Mouse (Mus musculus) kidney, postnatal 0 days (tissue): Measurements from ENCODE around the gene Sertad4. TPM values are rescaled to one million over a fixed set of nuclear protein-coding genes. Genes with fewer than 3 reads are reported as not detected.

ENCODE experiments used
- ATAC-seq: fragments of 200-750 bp; cut with Nextera tagmentation; replicated peaks from 2 replicates; pipeline ENCODE4 v1.8.0; 2017; ENCODE audit warnings: low read depth, moderate number of reproducible peaks, moderate TSS enrichment, moderate library complexity; ENCODE audit not compliant: low FRiP score
- DNase-seq: peaks from one replicate; pipeline ENCODE4 v3.0.0-alpha.2; 2016; ENCODE audit warnings: low spot score
- H3K27ac ChIP-seq: fragments of 300-500 bp; sonication (generic); 2 replicates; pipeline ENCODE4 v1.5.1; 2014; ENCODE audit warnings: mild to moderate bottlenecking
- H3K27me3 ChIP-seq: fragments of 300-500 bp; sonication (generic); 2 replicates; pipeline ENCODE4 v1.6.1; 2014; ENCODE audit warnings: low read length, mixed read lengths; ENCODE audit not compliant: insufficient read depth
- H3K36me3 ChIP-seq: fragments of 300-500 bp; sonication (generic); 2 replicates; pipeline ENCODE4 v1.6.1; 2014; ENCODE audit warnings: low read length, mixed read lengths; ENCODE audit not compliant: insufficient read depth
- H3K4me1 ChIP-seq: fragments of 300-500 bp; sonication (generic); replicated peaks from 2 replicates; pipeline ENCODE4 v1.6.1; 2014; ENCODE audit warnings: antibody characterized with exemption, low read length, mixed read lengths; ENCODE audit not compliant: insufficient read depth
- H3K4me2 ChIP-seq: fragments of 300-500 bp; sonication (generic); 2 replicates; pipeline ENCODE4 v1.6.1; 2014; ENCODE audit warnings: mild to moderate bottlenecking, low read length, moderate library complexity, mixed read lengths
- H3K4me3 ChIP-seq: fragments of 300-500 bp; sonication (generic); replicated peaks from 2 replicates; pipeline ENCODE4 v1.5.1; 2014; ENCODE audit warnings: low read depth, low read length
- H3K9ac ChIP-seq: fragments of 300-500 bp; sonication (generic); 2 replicates; pipeline ENCODE4 v1.6.1; 2014; ENCODE audit warnings: low read depth, low read length
- H3K9me3 ChIP-seq: fragments of 300-500 bp; sonication (generic); replicated peaks from 2 replicates; pipeline ENCODE4 v1.6.1; 2016; ENCODE audit warnings: low read length, inconsistent platforms, mixed read lengths
- CTCF ChIP-seq: IDR thresholded peaks from 2 replicates; pipeline ENCODE4 v1.5.1; 2016; ENCODE audit warnings: antibody characterized with exemption, low read depth, mild to moderate bottlenecking, moderate library complexity
- WGBS: fragments of 180-500 bp; shearing (Covaris S2); extraction: QIAGEN DNeasy Blood & Tissue Kit; methylation state at CpG from one replicate; pipeline ENCODE4 v1.1.7; 2014; 5-methylcytosine and 5-hydroxymethylcytosine counted together
- polyA plus RNA-seq: library from polyadenylated mRNA; unstranded; fragments of >200 nt; fragmentation: Nextera tagmentation; extraction: Ambion mirVana; gene quantifications from 2 replicates; pipeline ENCODE4 v1.2.1, GENCODE M21; 2015

Sertad4 gene
- polyA plus RNA-seq, 1 experiment from 2014 or later: 20.0 TPM

DNA sequence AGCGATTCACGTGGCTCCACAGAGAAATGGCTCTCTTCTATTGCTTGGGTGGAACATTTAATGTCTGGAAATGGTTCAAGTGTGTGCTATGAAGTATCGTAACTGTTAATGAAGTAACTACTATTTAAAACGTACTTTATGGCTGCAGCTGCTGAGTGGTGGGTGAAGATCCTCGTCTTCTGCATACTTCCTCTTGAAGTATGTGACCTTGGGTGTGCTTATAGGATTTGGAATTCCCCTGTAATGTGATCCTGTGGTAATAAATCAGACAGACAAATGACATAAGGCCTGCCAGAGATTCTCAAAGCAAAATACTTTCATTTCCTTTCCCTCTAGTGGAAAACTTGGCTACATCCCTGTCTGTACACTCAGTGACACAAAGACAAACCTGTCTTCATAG lies 5.9 kb downstream of the Sertad4 start:
- 58% methylated on average over 5 of the region's 5 CpGs for WGBS

DNA sequence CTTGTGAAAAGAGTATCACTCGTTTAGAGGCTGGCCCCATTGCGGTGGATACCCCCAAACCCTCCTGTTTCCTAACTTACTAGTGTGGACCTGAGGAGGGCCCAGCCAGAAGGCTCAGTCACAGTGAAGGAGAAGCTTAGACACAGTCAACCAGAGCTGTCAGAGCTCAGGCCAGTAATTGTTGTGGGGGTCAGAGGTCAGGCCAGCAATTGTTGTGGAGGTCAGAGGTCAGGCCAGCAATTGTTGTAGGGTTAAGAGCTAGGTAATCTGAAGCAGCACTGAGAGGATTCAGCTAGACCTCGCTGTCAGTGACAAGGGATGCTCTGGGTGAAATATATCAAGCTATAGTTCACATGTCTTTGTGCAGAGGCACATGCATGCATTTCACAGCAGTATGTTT lies 8.3 kb downstream of the Sertad4 start:
- 63% methylated on average over 3 of the region's 3 CpGs for WGBS
- no peak for TF ChIP-seq CTCF

More for the DNA sequence above, 5.9 kb downstream of the Sertad4 start:
- Histone ChIP-seq H3K4me3 (no peak overlapping the region), H3K27ac (no peak overlapping the region), H3K4me1 (no peaks in the 10 kb centered on the region; the same call in 1 of the 2 replicates), H3K9ac (no peak overlapping the region), H3K36me3 (peaks cover 16% of the 10 kb centered on the region; the same call in 1 of the 2 replicates), H3K4me2 (no peak overlapping the region), H3K27me3 (no peaks in the 10 kb centered on the region), H3K9me3 (no peaks in the 10 kb centered on the region)
- no peak; the same call in 1 of the 2 replicates for TF ChIP-seq CTCF
- DNase-seq (peak; percentile 69), ATAC-seq (no peak)

DNA sequence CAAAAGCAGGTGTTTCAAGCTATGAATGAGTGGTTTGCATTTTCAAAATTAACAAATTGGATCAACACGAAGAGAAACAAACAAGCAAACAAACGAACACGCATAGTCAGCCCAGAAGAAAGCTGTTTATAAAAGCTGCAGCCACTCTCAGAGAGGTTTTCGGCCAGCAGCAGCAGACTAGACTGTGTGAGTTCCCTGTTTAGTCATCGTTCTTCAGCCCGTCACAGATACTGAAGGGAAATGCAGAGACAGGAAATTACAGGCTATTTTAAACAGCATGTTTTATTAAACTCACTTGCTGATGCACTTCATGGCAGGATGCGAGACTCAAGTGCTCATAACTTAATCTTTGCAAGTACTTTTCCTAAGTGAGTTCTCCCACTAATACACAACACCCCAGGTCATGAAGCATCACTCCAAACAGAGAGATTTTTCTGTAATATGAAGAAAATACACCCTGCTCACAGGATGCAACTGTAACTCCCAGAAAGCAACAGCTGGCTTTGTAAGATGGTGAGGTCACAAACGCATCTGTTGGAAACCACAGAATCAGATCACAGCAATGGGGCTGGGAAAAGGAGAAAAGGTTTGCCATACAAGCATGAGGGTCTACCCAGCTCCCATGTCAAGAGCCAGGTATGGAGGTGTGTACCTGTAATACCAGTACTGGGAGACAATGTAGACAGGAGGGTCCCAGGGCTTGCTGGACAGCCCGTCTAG lies 14.3 kb downstream of the Sertad4 start:
- no peak for TF ChIP-seq CTCF
- Histone ChIP-seq H3K4me2 (no peak overlapping the region), H3K27me3 (no peaks in the 10 kb centered on the region), H3K9ac (no peak overlapping the region), H3K36me3 (no peaks in the 10 kb centered on the region), H3K27ac (no peak overlapping the region), H3K4me3 (no peak overlapping the region), H3K4me1 (no peaks in the 10 kb centered on the region), H3K9me3 (no peaks in the 10 kb centered on the region)
- ATAC-seq (no peak), DNase-seq (peak; percentile 45)
- WGBS: 67% methylated on average over 9 of the region's 9 CpGs

More for the DNA sequence above, 8.3 kb downstream of the Sertad4 start:
- Histone ChIP-seq H3K27ac (no peak overlapping the region), H3K4me1 (no peaks in the 10 kb centered on the region; the same call in 1 of the 2 replicates), H3K4me3 (no peak overlapping the region), H3K9ac (no peak overlapping the region), H3K9me3 (no peaks in the 10 kb centered on the region), H3K27me3 (no peaks in the 10 kb centered on the region), H3K4me2 (no peak overlapping the region), H3K36me3 (peaks cover 16% of the 10 kb centered on the region; the same call in 1 of the 2 replicates)
- ATAC-seq (no peak), DNase-seq (no peak)

DNA sequence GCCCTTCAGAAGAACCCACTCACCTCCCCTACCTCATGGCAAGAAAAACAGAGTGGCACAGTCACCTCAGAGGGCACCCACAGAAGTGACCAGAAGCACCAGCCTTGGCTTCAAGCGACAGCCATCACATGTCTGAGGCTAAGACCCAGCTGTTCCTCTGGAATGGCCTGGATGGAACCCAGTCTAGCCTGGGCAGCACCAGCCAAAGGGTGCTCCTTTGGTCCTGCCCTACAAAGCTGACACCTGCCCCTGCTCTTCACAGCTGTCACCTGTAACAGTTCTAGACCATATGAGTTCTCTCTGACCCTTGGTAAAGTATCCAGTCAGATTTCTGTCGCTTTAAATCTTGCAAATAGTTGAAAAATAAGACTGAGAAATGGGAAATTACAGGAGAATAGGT lies 14.9 kb downstream of the Sertad4 start:
- Histone ChIP-seq H3K9me3 (no peaks in the 10 kb centered on the region), H3K27me3 (no peaks in the 10 kb centered on the region), H3K4me1 (no peaks in the 10 kb centered on the region), H3K36me3 (no peaks in the 10 kb centered on the region), H3K27ac (no peak overlapping the region), H3K4me2 (no peak overlapping the region), H3K4me3 (no peak overlapping the region), H3K9ac (no peak overlapping the region)
- WGBS: 87% methylated on average over 2 of the region's 2 CpGs
- no peak for ATAC-seq
- no peak for TF ChIP-seq CTCF
- no peak for DNase-seq

DNA sequence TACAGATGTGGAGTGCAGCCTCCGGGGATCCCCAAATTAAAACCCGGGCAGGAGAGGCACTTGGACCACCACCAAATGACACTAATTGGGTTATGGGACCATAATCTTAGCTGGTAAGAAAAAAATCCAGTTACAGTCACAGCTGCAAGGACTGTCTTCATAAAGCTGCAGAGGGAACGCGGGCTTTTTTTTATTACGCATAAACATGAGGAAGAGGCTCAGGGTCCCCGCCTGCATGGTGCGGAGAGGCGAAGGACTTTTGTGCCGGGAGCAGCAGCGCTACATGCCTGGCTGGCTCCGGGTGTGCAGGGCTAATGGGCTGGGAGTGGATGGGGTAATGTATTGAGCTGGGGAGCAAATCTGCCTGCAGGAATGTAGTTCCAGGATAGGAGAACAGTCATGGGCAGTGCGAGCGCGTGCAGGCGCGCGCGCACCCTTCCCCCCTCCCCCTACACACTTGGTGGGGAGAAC lies 20.3 kb downstream of the Sertad4 start:
- Histone ChIP-seq H3K4me1 (peaks cover 23% of the 10 kb centered on the region), H3K4me2 (peak overlapping the region; percentile 75), H3K9ac (peak overlapping the region; percentile 56), H3K27ac (peak overlapping the region; percentile 52), H3K27me3 (peaks cover 5% of the 10 kb centered on the region; the same call in 1 of the 2 replicates), H3K4me3 (peak overlapping the region; percentile 37), H3K9me3 (no peaks in the 10 kb centered on the region), H3K36me3 (no peaks in the 10 kb centered on the region)
- WGBS: 7% methylated on average over 18 of the region's 18 CpGs
- TF ChIP-seq CTCF: no peak
- ATAC-seq (peak; percentile 31; the same call in 1 of the 2 replicates), DNase-seq (peak; percentile 59)

DNA sequence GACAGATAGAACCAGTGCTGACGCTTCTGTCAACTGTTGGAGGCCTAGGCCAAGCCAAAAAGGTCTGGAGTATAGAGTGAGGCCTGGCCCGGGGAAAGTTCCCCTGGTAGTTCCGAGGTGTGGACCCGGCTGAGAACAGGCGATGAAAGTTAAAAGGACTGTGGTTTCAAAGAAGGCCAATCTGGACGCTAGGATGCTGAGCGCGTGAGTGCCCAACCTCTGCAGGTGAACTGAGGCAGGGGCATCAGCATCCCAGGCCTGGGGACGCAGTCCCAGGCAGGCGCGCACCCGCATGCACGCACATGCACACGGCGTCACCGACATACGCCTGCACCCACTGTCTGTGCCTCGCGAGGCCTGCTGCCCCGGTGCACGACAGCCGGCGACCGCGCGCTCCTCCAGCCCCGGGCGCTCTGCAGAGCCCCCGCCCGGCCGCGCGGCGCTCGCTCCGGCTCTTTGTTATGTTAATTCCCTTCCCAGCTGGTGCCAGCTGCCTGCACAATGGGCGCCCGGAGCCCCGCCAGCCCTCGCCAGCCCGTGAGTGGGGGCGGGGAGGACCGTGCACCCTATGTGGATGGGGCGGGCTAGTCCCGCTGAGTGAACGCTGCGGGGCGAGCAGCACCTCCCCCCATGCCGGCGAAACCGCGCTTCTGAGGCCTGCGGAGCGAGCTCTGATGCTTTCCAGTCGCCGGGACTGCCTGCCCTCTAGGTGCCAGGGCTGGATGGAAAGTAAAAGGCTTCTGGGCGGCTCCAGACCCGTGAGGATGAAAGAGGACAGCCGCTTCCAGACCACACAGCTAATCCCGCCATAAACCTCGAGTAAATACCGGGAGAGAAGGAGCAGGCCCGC lies 21.0 kb downstream of the Sertad4 start:
- Histone ChIP-seq H3K27ac (peak overlapping the region; percentile 52), H3K9me3 (no peaks in the 10 kb centered on the region), H3K27me3 (peaks cover 5% of the 10 kb centered on the region; the same call in 1 of the 2 replicates), H3K4me2 (peak overlapping the region; percentile 75), H3K4me1 (peaks cover 23% of the 10 kb centered on the region), H3K36me3 (no peaks in the 10 kb centered on the region), H3K9ac (peak overlapping the region; percentile 56), H3K4me3 (peak overlapping the region; percentile 37)
- DNase-seq: peak; percentile 69
- ATAC-seq: peak; percentile 75
- WGBS: 3% methylated on average over 60 of the region's 63 CpGs
- 0 out of 2 replicates have a peak, but pooled peaks have one; percentile 15 for TF ChIP-seq CTCF
